Mouse (Mus musculus) CD4-positive, CD25-positive, alpha-beta regulatory T cell, adult 4 months (primary cell): Measurements from ENCODE around the gene Gpatch1. TPM values are rescaled to one million over a fixed set of nuclear protein-coding genes. Genes with fewer than 3 reads are reported as not detected.
"Not testable (repeated sequence)": the region's sequence is repeated elsewhere in the genome, so short reads cannot be mapped to it uniquely, and the experiment has no call there.

ENCODE experiments used
- ATAC-seq: one replicate; pipeline ENCODE4 v1.8.0; 2017
- polyA plus RNA-seq, 2 experiments: library from polyadenylated mRNA; unstranded; fragments of 100-300 nt; shearing (Covaris generic); gene quantifications; one replicate each; pipeline ENCODE4 v1.2.1; 2017

Gene Gpatch1
- polyA plus RNA-seq, 2 experiments from 2014 or later = 22.4 to 28.6 TPM

GRCm38 (mm10) chr7:35322732-35323420 is 4.6 kb upstream of the Gpatch1 start:
- no peak for ATAC-seq

GRCm38 (mm10) chr7:35322161-35322560 is 3.9 kb upstream of the Gpatch1 start:
- ATAC-seq = no peak

GRCm38 (mm10) chr7:35319755-35320154 is 1.5 kb upstream of the Gpatch1 start:
- no peak for ATAC-seq

- ATAC-seq = not testable (repeated sequence)
These were observed 981 bp upstream of the Gpatch1 start for GRCm38 (mm10) chr7:35319221-35319620.

- no peak for ATAC-seq
These were observed 4.1 kb downstream of the Gpatch1 start for GRCm38 (mm10) chr7:35314156-35314555.

GRCm38 (mm10) chr7:35311214-35311613 is 7.0 kb downstream of the Gpatch1 start:
- no peak for ATAC-seq

GRCm38 (mm10) chr7:35300792-35301191 is 17.4 kb downstream of the Gpatch1 start:
- ATAC-seq = no peak

- no peak for ATAC-seq
These were observed 18.6 kb downstream of the Gpatch1 start for GRCm38 (mm10) chr7:35299656-35300055.

- no peak for ATAC-seq
These were observed 20.4 kb downstream of the Gpatch1 start for GRCm38 (mm10) chr7:35297886-35298285.

- no peak for ATAC-seq
These were observed 22.6 kb downstream of the Gpatch1 start for GRCm38 (mm10) chr7:35295631-35296030.

- ATAC-seq = no peak
These were observed 24.8 kb downstream of the Gpatch1 start for GRCm38 (mm10) chr7:35293464-35293863.

- ATAC-seq = no peak
These were observed 39.3 kb downstream of the Gpatch1 start for GRCm38 (mm10) chr7:35278933-35279332.

- no peak for ATAC-seq
These were observed 40.8 kb downstream of the Gpatch1 start for GRCm38 (mm10) chr7:35277433-35277832.

- ATAC-seq = peak; percentile 74
These were observed 48.7 kb downstream of the Gpatch1 start for GRCm38 (mm10) chr7:35269443-35270024.

- peak; percentile 35 for ATAC-seq
These were observed 50.4 kb downstream of the Gpatch1 start for GRCm38 (mm10) chr7:35267841-35268240.

GRCm38 (mm10) chr7:35266666-35267065 is 51.6 kb downstream of the Gpatch1 start:
- ATAC-seq = no peak

GRCm38 (mm10) chr7:35264746-35265145 is 53.5 kb downstream of the Gpatch1 start:
- ATAC-seq = peak; percentile 61

- ATAC-seq = no peak
These were observed 54.4 kb downstream of the Gpatch1 start for GRCm38 (mm10) chr7:35263595-35264489.

- ATAC-seq = no peak
These were observed 58.9 kb downstream of the Gpatch1 start for GRCm38 (mm10) chr7:35259384-35259783.

GRCm38 (mm10) chr7:35258294-35258693 is 59.9 kb downstream of the Gpatch1 start:
- ATAC-seq = no peak

GRCm38 (mm10) chr7:35252041-35252558 is 66.1 kb downstream of the Gpatch1 start:
- no peak for ATAC-seq

- ATAC-seq = not testable (repeated sequence)
These were observed 80.3 kb downstream of the Gpatch1 start for GRCm38 (mm10) chr7:35237935-35238334.

- peak; percentile 65 for ATAC-seq
These were observed 82.9 kb downstream of the Gpatch1 start for GRCm38 (mm10) chr7:35235308-35235707.
